Mouse (Mus musculus) testis, postnatal 14 days (tissue): Measurements from ENCODE around the gene Tcf25.
"Not testable (repeated sequence)": the region's sequence is repeated elsewhere in the genome, so short reads cannot be mapped to it uniquely, and the experiment has no call there.

ENCODE experiments used
- DNase-seq: peaks from one replicate; pipeline ENCODE4 v3.0.0; 2021; ENCODE audit warnings: low spot score

The Tcf25 gene

GRCm38 (mm10) chr8:123429722-123430013, 56.1 kb downstream of the Tcf25 start:
- DNase-seq: not testable (repeated sequence)

- not testable (repeated sequence) for DNase-seq
These were observed 57.4 kb downstream of the Tcf25 start for GRCm38 (mm10) chr8:123430936-123431335.

GRCm38 (mm10) chr8:123431616-123432365, 58.2 kb downstream of the Tcf25 start:
- DNase-seq: no peak

GRCm38 (mm10) chr8:123432381-123432780, 58.8 kb downstream of the Tcf25 start:
- no peak for DNase-seq

DNA sequence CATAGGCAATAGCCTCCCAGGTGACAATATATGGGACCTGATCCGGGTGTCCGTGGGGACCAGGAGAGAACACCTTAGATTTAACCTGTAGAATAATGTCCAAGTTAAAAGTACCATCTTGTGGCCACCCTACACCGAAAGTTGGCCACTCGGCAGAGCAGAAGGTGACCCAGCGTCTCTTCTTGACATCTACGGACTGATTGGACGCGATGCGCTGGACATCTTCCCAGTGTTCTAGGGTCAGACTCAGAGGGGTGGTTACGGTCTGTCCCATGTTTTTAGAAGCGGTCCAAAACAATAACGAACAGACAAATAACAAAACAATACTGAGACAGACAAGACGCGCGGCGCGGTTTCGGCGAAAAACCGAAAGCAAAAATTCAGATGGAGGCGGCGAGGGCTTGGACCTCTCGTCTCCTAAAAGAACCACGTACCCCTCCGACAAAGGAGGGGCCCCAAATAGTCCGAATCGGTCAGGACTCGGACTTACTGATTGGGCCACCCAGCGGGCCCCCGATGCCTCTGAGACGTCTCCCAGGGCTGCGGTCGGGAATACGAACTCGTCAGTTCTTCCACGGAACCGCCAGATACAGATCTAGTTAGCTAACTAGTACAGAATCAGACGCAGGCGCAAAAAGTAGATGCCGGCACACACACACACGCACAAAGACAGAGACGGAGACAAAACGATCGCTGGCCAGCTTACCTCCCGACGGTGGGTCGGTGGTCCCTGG, 59.9 kb downstream of the Tcf25 start:
- DNase-seq: not testable (repeated sequence)

GRCm38 (mm10) chr8:123441788-123442187, 68.2 kb downstream of the Tcf25 start:
- no peak for DNase-seq

DNA sequence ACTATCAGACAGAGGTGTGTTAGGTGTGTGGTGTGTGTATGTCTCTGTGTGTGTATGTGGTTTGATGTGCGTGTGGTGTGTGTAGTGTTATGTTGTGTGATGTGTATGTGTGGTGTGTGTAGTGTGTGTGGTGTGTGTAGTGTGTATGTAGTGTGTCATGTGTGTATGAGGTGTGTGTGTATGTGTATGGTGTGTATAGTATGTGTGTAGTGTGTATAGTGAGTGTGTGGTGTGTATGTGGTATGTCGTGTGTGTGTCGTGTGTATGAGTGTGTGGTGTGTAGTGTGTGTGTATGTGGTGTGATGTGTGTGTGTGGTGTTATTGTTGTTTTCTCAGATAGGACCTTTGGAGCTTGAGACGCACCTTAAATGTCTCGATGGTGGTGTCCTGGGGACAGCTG, 68.8 kb downstream of the Tcf25 start:
- DNase-seq: no peak

DNA sequence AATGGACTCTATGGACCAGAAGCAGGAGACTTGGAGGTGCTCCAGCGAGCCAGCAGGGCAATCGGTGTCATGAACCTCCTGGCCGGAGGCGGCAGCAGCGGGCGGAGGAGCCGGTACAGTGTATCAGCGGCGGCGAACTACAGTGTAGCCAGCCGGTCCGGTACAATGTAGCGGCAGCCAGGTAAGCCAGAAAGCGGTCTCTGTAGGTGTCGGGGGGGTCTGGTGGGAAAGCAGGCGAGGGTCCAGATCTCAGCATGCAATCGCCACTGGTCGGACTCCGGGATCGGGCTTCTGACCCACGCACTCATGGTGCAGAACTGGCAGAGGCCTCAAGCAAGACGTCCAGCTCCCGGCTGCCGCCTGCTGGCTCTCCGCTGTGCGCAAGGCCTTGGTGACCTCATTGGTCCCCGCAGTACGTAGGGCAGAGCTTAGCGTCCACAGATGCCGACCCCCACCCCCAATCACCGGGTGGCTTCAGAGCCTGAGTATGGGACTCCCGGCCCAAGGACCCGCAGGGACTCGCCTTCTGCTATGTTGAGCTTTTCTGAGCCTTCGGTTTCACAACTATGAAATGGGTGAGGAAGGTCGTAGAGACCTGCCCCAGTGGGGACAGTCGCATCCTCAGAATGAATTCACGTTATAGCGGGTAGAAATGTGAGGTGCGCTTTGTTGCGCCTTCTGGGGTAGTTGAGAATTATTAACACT, 69.5 kb downstream of the Tcf25 start:
- peak; percentile 84 for DNase-seq

DNA sequence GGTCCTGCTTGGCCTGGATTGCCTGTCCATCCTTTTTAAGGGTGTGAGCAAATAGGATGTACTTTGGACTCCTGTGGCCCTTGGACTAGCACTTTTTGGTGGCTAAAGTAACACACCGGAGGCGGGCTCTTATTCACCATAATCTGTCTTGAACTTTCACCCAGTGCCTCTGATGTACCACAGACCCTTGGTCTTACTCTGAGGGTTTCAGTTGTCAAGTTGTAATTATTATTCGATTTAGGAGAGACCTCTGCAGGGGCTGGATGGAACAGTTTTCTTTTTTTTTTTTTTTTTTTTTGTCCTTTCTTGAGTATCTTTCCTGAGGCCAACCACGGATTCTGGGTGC, 70.0 kb downstream of the Tcf25 start:
- DNase-seq: no peak

DNA sequence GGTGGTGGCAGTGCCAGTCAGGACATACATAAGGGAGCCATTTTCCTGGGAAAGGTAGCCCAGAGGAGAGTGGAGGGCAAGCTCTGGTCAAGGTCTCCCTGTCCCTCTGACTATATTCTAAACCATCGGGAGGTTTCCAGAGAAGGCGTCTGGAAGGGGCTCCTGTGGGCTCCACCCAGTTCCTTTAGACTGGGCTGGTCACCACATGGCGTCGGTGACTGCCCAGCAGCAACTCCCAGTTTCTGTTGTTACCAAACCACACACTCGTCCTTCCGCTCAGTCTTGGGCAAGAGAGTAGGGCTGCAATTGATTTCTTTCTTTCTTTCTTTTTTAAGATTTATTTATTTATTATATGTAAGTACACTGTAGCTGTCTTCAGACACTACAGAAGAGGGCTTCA, 70.6 kb downstream of the Tcf25 start:
- DNase-seq: no peak

DNA sequence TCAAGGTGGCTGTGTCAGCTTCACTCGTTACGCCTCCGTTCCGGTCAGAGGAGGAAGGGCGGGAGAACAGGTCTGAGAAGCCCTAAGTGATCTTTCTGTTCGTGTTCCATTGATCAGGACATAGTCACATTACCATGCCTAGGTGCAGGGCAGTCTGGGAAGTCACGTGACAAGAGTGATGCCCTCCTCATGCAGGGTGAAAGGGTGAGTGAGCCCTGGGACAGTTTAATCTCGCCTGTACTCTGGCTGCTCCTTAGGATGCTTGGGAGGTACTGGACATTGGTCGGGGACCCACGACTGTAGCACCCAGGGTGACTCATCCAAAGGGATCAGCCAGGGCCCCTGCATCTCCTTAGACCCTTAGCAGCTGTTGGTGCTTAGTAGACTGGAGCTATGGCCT, 72.4 kb downstream of the Tcf25 start:
- DNase-seq: no peak

DNA sequence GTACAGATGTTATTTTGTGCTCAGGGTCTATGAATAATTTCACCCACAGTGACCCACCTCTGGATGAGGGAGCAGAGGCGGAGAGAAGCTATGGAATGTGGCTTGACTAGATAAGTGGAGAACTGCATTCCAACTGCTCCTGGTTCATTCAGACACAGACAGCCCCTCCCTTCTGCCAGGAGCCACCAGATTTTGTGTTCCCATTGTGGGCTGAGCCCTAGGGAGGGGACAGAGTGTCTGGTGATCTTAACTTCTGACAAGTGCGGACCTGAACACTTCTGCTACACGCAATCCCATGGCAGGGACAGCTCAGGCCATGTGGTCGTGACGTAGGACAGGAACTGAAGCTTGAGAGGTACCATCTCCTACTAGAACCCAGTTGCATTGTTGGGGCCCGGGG, 73.2 kb downstream of the Tcf25 start:
- no peak for DNase-seq

DNA sequence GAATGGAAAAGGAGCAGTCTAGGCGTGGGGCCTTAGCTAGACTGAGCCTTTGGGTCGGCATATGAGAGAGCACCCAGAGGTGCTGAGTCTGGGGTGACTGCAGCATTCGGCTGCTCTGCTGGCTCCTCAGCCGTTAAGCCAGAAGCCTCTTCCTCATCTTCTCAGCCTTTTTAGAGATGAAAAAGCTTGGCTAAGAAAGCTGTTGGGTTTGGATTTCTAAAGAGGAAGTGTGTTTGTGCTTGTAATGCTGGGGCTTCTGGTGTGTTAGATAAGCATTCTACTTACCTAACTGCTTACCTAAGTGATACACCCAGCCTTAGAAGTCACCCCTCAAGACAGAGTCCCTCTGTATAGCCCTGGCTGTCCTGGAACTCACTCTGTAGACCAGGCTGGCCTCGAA, 77.2 kb downstream of the Tcf25 start:
- no peak for DNase-seq

GRCm38 (mm10) chr8:123451747-123452146, 78.2 kb downstream of the Tcf25 start:
- not testable (repeated sequence) for DNase-seq

- DNase-seq: no peak
These were observed 78.6 kb downstream of the Tcf25 start for GRCm38 (mm10) chr8:123452149-123452548.

DNA sequence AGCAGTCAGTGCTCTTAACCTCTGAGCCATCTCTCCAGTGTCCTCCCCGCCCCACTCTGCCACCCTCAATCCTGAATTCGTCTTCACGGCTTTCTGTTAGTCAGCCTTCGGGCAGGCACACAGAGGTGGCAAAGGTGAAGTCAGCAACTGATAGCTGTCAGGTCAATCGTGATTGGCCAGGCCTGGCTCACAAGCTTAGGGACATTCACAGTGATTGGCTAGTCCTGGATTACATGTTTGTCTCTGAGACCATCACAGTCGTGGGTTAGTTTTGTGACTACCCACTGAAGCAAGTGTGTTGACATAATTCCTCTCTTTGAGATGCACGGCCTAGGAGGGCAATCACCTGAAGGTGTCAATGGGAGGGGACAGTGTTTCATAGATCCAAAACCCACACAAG, 79.7 kb downstream of the Tcf25 start:
- no peak for DNase-seq
